Mouse (Mus musculus) lung, embryonic 16.5 days (tissue): ENCODE measurements around the gene Fam19a1. TPM values are rescaled to one million over a fixed set of nuclear protein-coding genes. Genes with fewer than 3 reads are reported as not detected.

Experiments used
- ATAC-seq: fragments of 200-750 bp; cut with Nextera tagmentation; 2 replicates; pipeline ENCODE4 v1.8.0; 2017; ENCODE audit warnings: low read depth, mild to moderate bottlenecking, moderate library complexity
- H3K27ac ChIP-seq: fragments of 300-500 bp; sonication (generic); 2 replicates; pipeline ENCODE4 v1.5.1; 2014; ENCODE audit warnings: mild to moderate bottlenecking, control low read depth, low read length
- H3K27me3 ChIP-seq: fragments of 300-500 bp; sonication (generic); 2 replicates; pipeline ENCODE4 v1.6.1; 2014; ENCODE audit warnings: low read depth, low read length, mixed read lengths; ENCODE audit not compliant: control insufficient read depth, insufficient read depth
- H3K36me3 ChIP-seq: fragments of 300-500 bp; sonication (generic); 2 replicates; pipeline ENCODE4 v1.6.1; 2014; ENCODE audit warnings: low read length; ENCODE audit not compliant: control insufficient read depth, insufficient read depth
- H3K4me1 ChIP-seq: fragments of 300-500 bp; sonication (generic); replicated peaks from 2 replicates; pipeline ENCODE4 v1.6.1; 2014; ENCODE audit warnings: low read length, mixed read lengths; ENCODE audit not compliant: control insufficient read depth, insufficient read depth
- H3K4me2 ChIP-seq: fragments of 300-500 bp; sonication (generic); 2 replicates; pipeline ENCODE4 v1.6.1; 2014; ENCODE audit warnings: low read depth, low read length, control low read depth
- H3K4me3 ChIP-seq: fragments of 300-500 bp; sonication (generic); 2 replicates; pipeline ENCODE4 v1.5.1; 2014; ENCODE audit warnings: mild to moderate bottlenecking, low read length, control low read depth
- H3K9ac ChIP-seq: fragments of 300-500 bp; sonication (generic); 2 replicates; pipeline ENCODE4 v1.6.1; 2014; ENCODE audit warnings: low read length, control low read depth
- H3K9me3 ChIP-seq: fragments of 300-500 bp; sonication (generic); 2 replicates; pipeline ENCODE4 v1.6.1; 2016; ENCODE audit warnings: low read length; ENCODE audit not compliant: control insufficient read depth
- WGBS: fragments of 180-500 bp; shearing (Covaris S2); extraction: QIAGEN DNeasy Blood & Tissue Kit; methylation state at CpG from one replicate; pipeline ENCODE4 v1.1.7; 2014; 5-methylcytosine and 5-hydroxymethylcytosine counted together
- polyA plus RNA-seq: library from polyadenylated mRNA; unstranded; fragments of >200 nt; fragmentation: Nextera tagmentation; extraction: Ambion mirVana; gene quantifications from 2 replicates; pipeline ENCODE4 v1.2.1, GENCODE M21; 2015

The Fam19a1 gene
- polyA plus RNA-seq, 1 experiment from 2014 or later, result 1.9 TPM

DNA sequence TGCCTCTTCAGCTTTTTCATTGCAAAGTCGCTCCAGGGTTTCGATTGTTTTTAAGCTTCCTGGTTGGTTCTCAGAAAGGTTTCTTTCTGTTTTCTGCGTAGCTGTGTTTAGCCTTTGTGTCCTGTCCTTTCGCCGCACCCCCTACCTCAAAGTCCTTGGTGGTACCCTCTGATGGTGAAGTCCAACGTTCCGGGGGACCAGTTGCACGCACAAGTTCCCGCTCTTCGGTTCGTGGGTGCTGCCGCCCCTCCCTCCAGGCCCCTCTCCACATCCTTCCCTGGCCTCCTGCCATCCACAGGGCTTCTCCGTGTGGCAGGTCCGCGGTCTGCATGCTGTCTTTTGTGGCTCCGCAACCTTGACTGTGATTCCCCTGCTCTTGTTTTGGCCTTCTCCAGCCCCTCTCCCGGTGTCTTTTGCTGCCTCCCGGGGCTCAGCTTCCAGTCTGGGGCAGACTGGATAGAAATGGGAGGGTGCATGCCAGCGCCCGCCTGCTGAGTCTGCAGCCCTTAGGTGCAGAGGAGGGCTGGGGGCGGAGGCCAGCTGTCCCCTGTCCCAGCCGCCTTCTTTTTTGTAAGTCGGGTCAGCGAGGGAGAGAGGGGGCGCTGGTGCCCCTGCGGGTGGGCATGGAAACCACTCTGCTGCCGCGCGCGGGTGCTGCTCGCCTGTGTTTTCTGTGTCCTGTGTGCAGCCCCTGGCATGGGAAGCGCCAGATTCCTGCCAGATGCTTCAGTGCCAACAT is 3.7 kb downstream of the Fam19a1 start:
- Histone ChIP-seq H3K9ac (peak overlapping the region; percentile 74), H3K4me2 (peak overlapping the region; percentile 91), H3K27me3 (no peaks in the 10 kb centered on the region), H3K27ac (no peak overlapping the region), H3K4me3 (peak overlapping the region; percentile 61), H3K9me3 (no peaks in the 10 kb centered on the region), H3K36me3 (no peaks in the 10 kb centered on the region), H3K4me1 (peaks cover 7% of the 10 kb centered on the region; the same call in 1 of the 2 replicates)
- peak; percentile 84 for ATAC-seq
- WGBS, result under 1% methylated on average over 32 of the region's 32 CpGs

GRCm38 (mm10) chr6:96143326-96143725 is 30.4 kb downstream of the Fam19a1 start:
- H3K4me2 ChIP-seq, result no peak overlapping the region
- H3K9me3 ChIP-seq, result no peaks in the 10 kb centered on the region
- H3K9ac ChIP-seq, result no peak overlapping the region
- no peaks in the 10 kb centered on the region for H3K36me3 ChIP-seq
- 79% methylated on average over 1 of the region's 1 CpGs for WGBS
- no peak overlapping the region for H3K27ac ChIP-seq
- H3K4me3 ChIP-seq, result no peak overlapping the region
- ATAC-seq, result no peak
- H3K4me1 ChIP-seq, result no peaks in the 10 kb centered on the region
- no peaks in the 10 kb centered on the region for H3K27me3 ChIP-seq

GRCm38 (mm10) chr6:96165403-96165802 is 52.4 kb downstream of the Fam19a1 start:
- Histone ChIP-seq H3K36me3 (no peaks in the 10 kb centered on the region), H3K27ac (no peak overlapping the region), H3K9ac (no peak overlapping the region), H3K4me3 (no peak overlapping the region), H3K4me1 (no peaks in the 10 kb centered on the region), H3K27me3 (no peaks in the 10 kb centered on the region), H3K9me3 (no peaks in the 10 kb centered on the region), H3K4me2 (no peak overlapping the region)
- 79% methylated on average over 13 of the region's 13 CpGs for WGBS
- ATAC-seq, result no peak

GRCm38 (mm10) chr6:96165818-96166379 is 52.9 kb downstream of the Fam19a1 start, which contains the start of gene 1700123L14Rik:
Gene 1700123L14Rik, minus strand, starts transcription at chr6:96166243.
- H3K27ac ChIP-seq, result no peak within 1 kb of the TSS
- no peaks in the 10 kb centered on the region for H3K4me1 ChIP-seq
- H3K4me2 ChIP-seq, result no peak within 1 kb of the TSS
- no peak for ATAC-seq
- no peaks in the 10 kb centered on the region for H3K36me3 ChIP-seq
- no peak within 1 kb of the TSS for H3K4me3 ChIP-seq
- WGBS, result 73% methylated on average over 18 of the region's 18 CpGs
- H3K9me3 ChIP-seq, result no peaks in the 10 kb centered on the region
- no peaks in the 10 kb centered on the region for H3K27me3 ChIP-seq
- H3K9ac ChIP-seq, result no peak within 1 kb of the TSS

GRCm38 (mm10) chr6:96167031-96167430 is 54.1 kb downstream of the Fam19a1 start:
- no peak for ATAC-seq
- Histone ChIP-seq H3K9me3 (no peaks in the 10 kb centered on the region), H3K4me1 (no peaks in the 10 kb centered on the region), H3K9ac (no peak overlapping the region), H3K4me3 (no peak overlapping the region), H3K36me3 (no peaks in the 10 kb centered on the region), H3K27ac (no peak overlapping the region), H3K4me2 (no peak overlapping the region), H3K27me3 (no peaks in the 10 kb centered on the region)

DNA sequence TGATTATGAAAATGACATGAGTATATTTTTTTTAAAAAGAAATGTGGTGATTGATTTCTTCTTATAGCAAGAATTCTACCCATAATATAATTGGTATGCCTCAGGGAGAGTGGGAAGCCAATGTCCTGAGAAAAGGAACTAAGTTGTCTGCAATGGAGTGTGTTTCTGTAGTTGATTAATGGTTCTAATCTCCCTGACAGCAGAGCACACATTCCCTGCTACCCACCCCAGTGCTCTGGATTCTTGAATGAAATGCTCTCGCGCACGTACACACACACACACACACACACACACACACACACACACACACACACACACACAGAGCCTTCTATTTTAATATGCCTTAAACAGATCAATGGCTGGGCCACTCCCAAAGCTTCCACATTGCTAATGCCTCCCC is 60.7 kb downstream of the Fam19a1 start:
- 66% methylated on average over 3 of the region's 3 CpGs for WGBS
- no peaks in the 10 kb centered on the region for H3K9me3 ChIP-seq
- H3K4me2 ChIP-seq, result no peak overlapping the region
- ATAC-seq, result no peak
- H3K27ac ChIP-seq, result no peak overlapping the region
- H3K27me3 ChIP-seq, result no peaks in the 10 kb centered on the region
- H3K4me1 ChIP-seq, result no peaks in the 10 kb centered on the region
- H3K36me3 ChIP-seq, result no peaks in the 10 kb centered on the region
- H3K4me3 ChIP-seq, result no peak overlapping the region
- no peak overlapping the region for H3K9ac ChIP-seq

- Histone ChIP-seq H3K4me2 (no peak overlapping the region), H3K4me1 (no peaks in the 10 kb centered on the region), H3K27ac (no peak overlapping the region), H3K9me3 (no peaks in the 10 kb centered on the region), H3K36me3 (no peaks in the 10 kb centered on the region), H3K27me3 (no peaks in the 10 kb centered on the region), H3K4me3 (no peak overlapping the region), H3K9ac (no peak overlapping the region)
- ATAC-seq, result no peak
Measured at GRCm38 (mm10) chr6:96178530-96178929, 65.6 kb downstream of the Fam19a1 start.

DNA sequence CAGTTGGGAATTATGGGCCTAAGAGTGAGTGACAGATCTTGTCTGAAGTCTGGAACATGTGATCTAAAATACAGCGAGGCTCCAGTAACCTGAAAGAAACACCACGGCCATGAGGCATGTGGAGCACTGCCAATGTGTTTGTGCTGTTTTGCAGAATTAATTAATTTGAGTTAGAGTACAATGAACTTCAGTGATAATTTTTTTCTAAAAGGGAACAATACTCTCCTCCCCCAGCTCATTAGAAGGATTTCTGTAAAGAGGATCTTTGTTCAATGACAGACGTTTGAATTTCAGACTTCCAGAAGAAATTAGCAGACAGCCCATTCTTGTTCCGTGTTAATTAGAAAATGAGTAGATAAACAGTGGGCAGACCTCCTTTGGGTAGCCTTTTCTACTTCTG is 70.4 kb downstream of the Fam19a1 start:
- no peaks in the 10 kb centered on the region for H3K27me3 ChIP-seq
- no peak overlapping the region for H3K27ac ChIP-seq
- H3K4me3 ChIP-seq, result no peak overlapping the region
- no peaks in the 10 kb centered on the region for H3K9me3 ChIP-seq
- no peaks in the 10 kb centered on the region for H3K36me3 ChIP-seq
- no peak overlapping the region for H3K9ac ChIP-seq
- no peak overlapping the region for H3K4me2 ChIP-seq
- ATAC-seq, result no peak
- 65% methylated on average over 4 of the region's 4 CpGs for WGBS
- H3K4me1 ChIP-seq, result no peaks in the 10 kb centered on the region

DNA sequence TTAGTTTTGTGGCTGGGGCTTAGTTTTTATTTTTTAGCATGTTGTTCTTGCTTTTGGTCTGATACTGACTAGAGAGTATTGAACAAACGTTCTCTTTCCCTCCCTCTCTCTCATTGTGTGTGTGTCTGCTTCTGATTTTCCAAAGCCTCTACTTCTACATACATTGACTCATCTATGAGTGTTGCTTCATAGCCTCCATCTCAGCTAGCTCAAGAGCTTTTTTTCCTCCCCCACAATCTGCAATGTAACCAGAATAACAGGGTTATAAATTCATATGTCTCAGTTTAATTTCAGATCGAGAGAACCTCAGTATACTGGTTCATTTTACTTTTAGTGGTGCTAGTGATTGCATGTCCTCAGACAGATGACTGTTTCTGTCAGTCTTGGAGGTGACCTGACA is 73.6 kb downstream of the Fam19a1 start:
- no peak for ATAC-seq
- no peaks in the 10 kb centered on the region for H3K9me3 ChIP-seq
- WGBS, result 68% methylated on average over 2 of the region's 2 CpGs

More for the DNA sequence above, 73.6 kb downstream of the Fam19a1 start:
- Histone ChIP-seq H3K36me3 (no peaks in the 10 kb centered on the region), H3K27me3 (no peaks in the 10 kb centered on the region), H3K4me1 (no peaks in the 10 kb centered on the region), H3K27ac (no peak overlapping the region), H3K4me2 (no peak overlapping the region), H3K4me3 (no peak overlapping the region), H3K9ac (no peak overlapping the region)
